Mouse (Mus musculus): ENCODE results near the gene Cdc34.
"Not testable (repeated sequence)": the region's sequence is repeated elsewhere in the genome, so short reads cannot be mapped to it uniquely, and the experiment has no call there.

Cdc34 gene

GRCm38 (mm10) chr10:79695231-79696128 lies 13.5 kb downstream of the Cdc34 start:
- peak; percentile 84 for DNase-seq (ENCODE audit: low read depth)

DNA sequence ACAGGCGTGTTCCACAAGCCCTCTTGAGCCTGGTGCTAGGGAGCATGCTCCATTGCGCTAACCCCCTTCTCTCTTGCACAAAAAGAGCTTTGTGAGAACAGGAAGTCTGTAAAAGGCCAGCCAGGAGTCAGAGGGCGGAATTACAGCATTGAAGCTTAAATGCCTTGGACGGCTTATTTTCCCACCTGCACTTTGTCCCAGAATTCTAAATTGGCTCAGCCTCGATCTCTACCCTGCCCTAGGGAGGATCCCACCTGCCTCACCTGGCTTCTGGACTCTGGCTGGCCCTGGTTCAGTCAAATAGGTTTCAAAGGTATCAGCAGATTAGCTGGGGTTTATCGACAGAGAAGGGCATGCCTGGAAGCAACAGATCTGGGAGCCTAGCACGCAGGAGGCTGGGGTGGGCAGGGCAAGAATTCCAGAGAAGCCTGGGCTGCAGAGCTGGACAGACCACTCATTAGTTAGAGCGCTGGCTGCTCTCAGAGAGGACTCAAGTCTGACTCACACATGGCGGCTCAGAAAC lies 14.2 kb downstream of the Cdc34 start:
- no peak for DNase-seq (ENCODE audit: low read depth)

DNA sequence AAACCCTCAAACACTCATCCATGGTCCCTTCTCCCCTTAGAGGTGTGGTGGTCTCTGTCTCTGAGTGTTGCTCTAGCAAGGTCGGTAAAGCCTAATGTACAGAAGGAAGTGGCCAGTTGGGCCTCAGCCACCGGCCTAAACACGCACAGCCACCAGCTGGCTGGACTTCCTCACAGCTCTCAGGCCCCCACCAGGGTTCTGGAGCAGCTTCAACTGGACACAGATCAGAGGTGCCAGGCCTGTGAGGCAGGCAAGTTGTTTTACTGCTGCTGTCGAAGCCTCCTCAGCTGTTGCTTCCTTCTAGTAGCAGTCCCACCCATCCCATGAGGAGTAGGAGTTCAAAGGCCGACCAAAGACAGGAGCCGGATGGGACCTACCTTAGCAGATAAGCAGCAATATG lies 15.9 kb downstream of the Cdc34 start:
- DNase-seq (ENCODE audit: low read depth) = no peak

DNA sequence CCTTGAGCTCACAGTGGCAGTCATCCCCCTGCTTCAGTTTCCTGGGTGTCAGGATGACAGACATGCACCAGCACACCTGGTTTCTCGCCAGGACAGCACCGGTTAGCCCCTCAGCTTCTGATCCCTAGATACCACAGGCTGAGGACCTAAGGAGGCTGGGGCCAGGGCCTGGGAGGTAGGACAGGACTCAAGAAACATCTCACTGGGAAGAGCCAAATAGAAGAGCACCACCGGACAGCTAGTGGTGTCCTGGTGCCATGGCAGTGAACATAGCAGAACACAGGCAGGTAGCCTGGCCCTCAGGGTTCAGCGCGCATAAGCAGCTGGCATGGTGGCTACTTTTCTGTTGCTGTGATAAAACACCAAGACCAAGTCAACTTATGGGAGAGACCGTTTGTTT lies 16.5 kb downstream of the Cdc34 start:
- DNase-seq (ENCODE audit: low read depth) = no peak

DNA sequence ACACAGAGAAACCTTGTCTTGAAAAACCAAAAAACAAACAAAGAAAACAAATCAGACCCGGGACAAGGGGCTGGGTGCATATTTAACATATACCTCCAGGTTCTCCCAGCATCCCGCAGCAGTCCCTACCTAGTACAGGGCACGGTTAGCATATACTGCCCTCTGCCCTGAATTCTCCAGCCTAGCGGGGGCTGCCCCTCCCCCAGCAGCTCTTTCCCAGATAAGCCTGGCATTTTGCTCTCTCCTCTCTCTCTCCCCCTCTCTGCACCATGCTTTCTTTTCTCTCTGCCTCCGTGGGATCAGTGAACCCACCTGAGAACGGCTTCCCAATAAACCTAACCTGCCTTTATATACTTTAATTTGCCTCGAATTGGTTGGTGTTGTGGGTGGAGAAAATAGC lies 18.7 kb downstream of the Cdc34 start:
- no peak for DNase-seq (ENCODE audit: low read depth)

DNA sequence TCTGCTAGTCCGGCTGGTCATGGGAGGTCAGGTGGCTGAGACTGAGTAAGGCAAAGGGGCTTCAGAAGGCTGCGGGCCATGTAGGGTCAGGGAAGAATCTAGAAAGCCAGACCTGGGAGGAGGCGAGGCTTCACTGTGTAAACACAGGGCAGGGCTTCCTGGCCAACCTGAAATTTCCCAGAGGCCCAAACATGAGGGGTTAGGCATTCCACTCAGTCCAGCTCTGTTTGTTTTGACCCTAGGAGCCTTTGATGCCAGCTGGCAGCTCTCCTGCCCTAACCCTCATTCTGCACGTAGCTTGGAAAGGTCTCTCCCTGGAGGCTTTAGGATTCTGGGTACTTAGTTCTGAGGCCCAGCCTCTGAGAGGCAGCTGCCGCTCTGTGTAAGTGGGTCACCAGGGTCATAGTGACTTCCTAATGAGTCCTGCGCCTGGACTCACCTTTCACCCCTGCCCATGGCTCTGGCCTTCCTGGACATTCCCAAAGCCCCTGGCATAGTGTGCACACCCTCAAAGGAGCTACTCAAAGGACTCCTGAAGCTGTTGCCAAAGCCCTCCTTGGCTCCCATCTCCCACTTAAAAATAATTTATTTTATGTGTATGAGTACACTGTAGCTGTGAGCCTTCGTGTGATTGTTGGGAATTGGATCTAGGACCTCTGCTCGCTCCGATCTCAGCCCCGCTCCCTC lies 19.6 kb downstream of the Cdc34 start:
- DNase-seq (ENCODE audit: low read depth) = no peak

DNA sequence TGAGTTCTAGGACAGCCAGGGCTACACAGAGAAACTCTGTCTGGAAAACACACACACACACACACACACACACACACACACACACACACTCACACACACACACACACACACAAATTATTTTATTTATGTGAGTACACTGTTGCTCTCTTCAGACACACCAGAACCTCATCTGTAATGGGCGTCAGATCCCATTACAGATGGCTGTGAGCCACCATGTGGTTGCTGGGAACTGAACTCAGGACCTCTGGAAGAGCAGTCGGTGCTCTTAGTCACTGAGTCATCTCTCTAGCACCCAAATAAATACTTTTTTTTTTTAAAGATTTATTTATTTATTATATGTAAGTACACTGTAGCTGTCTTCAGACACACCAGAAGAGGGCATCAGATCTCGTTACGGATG lies 21.0 kb downstream of the Cdc34 start:
- not testable (repeated sequence) for DNase-seq (ENCODE audit: low read depth)

DNA sequence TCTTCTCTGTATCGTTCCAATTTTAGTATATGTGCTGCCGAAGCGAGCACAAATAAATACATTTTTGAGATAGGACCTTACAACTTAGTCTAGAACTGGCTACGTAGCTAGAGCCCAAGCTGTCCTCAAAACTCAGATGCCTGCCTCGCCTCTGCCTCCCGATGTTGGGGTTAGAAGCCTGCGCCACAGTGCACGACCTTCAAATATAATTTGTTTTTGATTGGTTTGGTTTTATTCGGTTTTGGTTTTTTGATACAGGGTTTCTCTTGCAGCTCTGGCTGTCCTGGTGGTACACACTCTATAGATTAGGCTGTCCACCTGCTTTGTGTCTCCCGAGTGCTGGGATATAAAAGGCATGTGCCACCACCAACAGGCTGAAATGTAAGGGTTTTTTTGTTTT lies 21.5 kb downstream of the Cdc34 start:
- no peak for DNase-seq (ENCODE audit: low read depth)

DNA sequence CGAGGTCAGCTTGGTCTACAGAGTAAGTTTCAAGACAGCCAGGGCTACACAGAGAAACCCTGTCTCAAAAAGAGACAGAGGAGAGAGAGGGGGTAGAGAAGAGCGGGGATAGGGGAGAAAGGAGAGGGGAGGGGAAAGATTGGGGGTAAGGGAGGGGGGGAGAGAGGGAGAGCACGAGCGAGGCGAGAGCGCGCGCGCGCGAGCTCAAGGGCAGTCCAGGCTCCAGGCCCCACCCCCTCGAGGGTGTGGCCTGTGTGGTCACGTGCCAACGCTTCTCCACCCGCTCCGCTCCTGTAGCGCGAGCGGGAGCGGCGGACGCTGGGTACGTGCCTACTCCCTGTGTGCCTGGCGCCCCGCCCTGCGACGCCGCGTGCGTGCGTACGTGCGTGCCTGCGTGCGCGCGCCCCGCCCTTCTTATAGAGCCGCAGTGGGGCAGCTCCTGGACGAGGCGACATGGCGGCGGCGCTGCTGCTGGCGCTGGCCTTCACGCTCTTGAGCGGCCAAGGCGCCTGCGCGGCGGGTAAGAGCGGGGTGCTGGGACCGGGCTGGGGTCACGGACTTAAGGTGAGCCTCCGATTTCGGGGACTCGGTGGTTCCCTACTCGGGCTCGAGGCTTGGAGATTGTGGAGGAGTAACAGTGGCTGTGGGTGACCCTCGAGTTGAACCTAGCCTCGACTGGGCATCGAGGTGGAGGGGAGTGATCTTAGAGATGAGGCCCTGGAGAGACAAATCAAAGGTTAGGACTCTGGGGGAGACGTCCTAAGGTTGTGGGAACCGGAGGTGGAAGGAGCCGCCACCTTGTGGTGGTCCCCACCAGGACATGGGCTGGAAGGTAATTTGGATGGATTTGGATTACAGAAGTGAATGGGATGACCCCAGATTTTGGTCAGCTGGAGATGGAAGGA lies 22.3 kb downstream of the Cdc34 start, which contains the start of gene Bsg:
Gene Bsg, plus strand, starts transcription at position 427 of the 905 bp plus-strand sequence.
- DNase-seq (ENCODE audit: low read depth) = peak; percentile 99

DNA sequence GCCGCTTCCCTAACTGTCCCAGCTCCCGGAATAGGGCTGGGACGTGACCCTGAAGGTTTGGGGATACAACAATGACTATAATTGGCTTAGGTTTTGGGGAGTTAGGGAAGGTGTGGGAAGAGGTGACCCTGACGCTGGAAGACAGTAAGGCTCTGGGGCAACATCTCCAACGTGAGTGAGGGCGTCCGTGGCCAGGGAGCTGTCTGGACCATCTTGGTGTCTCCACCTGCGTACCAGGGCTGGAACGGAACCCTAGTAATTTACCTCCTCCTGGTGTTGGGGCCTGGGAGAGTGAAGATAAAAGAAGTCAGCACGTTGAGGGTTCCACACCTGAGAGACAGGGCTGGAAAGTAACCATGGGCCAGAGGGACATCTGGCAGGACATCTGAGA lies 23.0 kb downstream of the Cdc34 start:
- no peak for DNase-seq (ENCODE audit: low read depth)

- DNase-seq (ENCODE audit: low read depth) = peak; percentile 50
Observed at GRCm38 (mm10) chr10:79705951-79706350, 24.0 kb downstream of the Cdc34 start.

GRCm38 (mm10) chr10:79706406-79707094 lies 24.6 kb downstream of the Cdc34 start:
- no peak for DNase-seq (ENCODE audit: low read depth)

DNA sequence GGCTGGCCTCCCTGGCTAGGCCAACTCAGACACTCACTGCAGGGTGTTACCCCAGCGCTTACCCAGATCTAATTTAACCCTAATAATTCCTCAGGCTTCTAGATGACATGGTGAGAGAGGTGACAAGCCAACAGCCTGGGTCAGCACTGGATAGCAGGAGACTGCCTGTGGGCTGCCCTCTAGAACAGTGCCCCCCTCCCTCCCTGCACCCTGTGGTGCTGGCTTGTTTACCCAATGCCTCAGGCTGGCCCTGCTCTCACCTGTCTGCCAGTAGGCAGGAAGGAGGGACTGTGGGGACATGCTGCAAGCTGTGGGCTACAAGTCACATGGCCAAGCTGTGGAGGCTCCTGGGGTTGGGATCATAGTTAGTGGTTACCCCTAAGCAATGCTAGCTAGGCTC lies 25.2 kb downstream of the Cdc34 start:
- DNase-seq (ENCODE audit: low read depth) = no peak

- DNase-seq (ENCODE audit: low read depth) = no peak
Observed at GRCm38 (mm10) chr10:79707759-79708158, 25.8 kb downstream of the Cdc34 start.

- no peak for DNase-seq (ENCODE audit: low read depth)
Observed at GRCm38 (mm10) chr10:79708668-79709067, 26.7 kb downstream of the Cdc34 start.

DNA sequence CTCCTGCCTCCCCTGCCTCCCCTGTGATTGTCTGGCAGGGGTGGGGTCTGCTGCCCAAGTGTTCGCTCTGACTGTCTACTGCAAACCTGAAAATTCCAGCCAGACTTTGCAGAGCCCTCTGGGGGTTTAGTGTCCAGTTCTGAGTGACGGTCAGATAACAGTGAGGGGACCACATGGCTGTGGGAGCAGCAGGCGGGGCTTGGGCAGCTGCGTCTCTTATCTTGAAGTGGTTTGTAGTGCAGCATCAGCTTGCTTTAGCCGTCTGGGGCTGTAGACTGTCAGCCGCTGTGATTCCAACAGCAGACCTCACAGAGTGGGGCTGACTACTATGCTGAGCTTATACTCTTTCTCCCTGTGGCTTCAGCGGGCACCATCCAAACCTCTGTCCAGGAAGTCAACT lies 27.3 kb downstream of the Cdc34 start:
- DNase-seq (ENCODE audit: low read depth) = no peak

DNA sequence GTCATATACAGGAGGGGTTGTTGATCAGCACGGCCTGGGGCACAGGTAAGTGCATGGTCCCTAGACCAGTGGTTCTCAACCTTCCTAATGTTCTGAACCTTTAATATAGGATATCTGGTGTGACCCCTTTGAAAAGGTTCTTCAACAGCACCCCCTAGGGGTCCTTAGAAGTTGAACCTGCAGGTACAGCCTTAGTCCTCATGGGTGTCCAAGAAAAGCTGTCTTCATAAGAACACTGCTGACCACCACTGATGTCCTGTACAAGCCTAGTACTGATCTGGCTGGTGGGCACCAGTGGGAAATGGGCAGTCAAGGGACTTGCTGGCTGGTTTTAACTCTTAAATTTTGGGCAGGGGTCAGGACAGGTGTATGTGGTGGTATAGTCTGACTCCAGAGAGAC lies 30.0 kb downstream of the Cdc34 start:
- DNase-seq (ENCODE audit: low read depth) = peak; percentile 80

DNA sequence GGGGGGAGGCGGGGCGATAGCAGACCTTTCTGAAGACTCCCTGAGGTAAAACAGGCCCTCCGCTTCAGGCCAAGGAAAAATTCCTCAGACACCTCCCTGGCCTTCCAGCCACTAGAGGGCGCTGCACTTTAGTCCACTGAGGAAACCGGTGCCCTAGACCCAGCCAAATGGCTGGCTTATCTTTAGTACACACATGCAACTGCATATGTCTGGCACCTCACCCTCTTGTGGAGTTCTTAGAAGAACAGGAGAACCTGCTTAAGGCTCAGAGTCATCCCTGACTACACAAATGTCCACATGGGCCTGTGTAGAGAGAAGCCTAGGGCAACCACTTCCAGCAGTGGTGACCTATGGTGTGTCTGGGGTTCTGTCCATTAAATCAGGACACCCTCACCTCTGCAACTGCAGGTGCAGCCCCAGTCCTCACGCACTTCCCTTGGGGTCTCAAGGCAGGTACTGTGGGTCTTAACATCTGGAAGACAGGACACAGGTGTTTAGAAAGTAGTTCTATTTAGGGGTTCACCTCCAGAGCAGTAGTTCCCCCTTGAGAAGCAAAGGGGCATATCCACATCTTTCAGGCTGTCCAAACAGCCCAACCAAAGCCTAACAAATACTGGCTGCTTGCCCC lies 30.6 kb downstream of the Cdc34 start:
- DNase-seq (ENCODE audit: low read depth) = peak; percentile 83

DNA sequence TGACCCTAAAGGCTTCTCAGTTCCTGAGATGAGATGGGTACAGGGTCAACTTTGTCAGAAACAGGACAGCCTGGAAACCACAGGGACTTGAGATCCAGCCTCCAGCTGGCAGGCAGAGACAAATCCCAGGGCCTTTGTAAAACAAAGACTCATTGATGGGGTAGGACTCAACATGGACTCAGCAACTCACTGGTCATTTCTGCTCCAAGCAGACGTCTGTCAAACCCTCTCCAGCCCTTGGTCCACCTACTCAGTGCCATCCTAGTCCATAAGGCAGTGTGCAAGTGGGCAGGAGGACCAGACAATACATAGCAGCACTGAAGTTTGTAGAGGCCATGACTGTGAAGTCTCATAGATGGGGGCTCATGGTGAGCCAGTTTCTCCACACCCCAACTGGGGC lies 31.2 kb downstream of the Cdc34 start:
- DNase-seq (ENCODE audit: low read depth) = no peak

GRCm38 (mm10) chr10:79714996-79715395 lies 33.0 kb downstream of the Cdc34 start:
- no peak for DNase-seq (ENCODE audit: low read depth)

Measured in 416B (cell line).